ENCODE assay signal across 16 mouse cellular contexts in genomic region chr12:69299831-69300230, GRCm38 (mm10). TPM values are rescaled to one million over a fixed set of nuclear protein-coding genes. Genes with fewer than 3 reads are reported as not detected.
DNase-seq lines count a peak whose midpoint lies in the region; ATAC-seq and TF ChIP-seq lines count a peak whose summit lies in the region.
"Had no signal": no experiment of that assay in that cellular context is flagged by ENCODE, and none has a peak within 500 bp of the region (broad histone marks: within the 10 kb centered on the region; RNA-seq: fewer than 3 reads in every experiment).

No protein-coding gene starts in this region.

- H3K4me2 ChIP-seq in heart, embryonic 13.5 days: peak overlapping the region; percentile 77; the same call in 1 of the 2 replicates
- peak overlapping the region; percentile 63; the same call in 1 of the 2 replicates for H3K4me2 ChIP-seq in liver, embryonic 11.5 days
- no peak overlapping the region for H3K4me2 ChIP-seq in liver, postnatal 0 days (ENCODE audit: low read depth, low read length)

- TF ChIP-seq CTCF in gastrocnemius, adult 2 months (IDR thresholded peaks at IDR 0.05): no peak
- no peak for TF ChIP-seq CTCF in liver, postnatal 0 days (IDR thresholded peaks at IDR 0.05; ENCODE audit: low read depth)

- peaks cover 47% of the 10 kb centered on the region for H3K36me3 ChIP-seq in heart, embryonic 13.5 days
- peaks cover 22% of the 10 kb centered on the region for H3K36me3 ChIP-seq in liver, embryonic 11.5 days (ENCODE audit: control insufficient read depth, insufficient read depth, low read length)
- H3K36me3 ChIP-seq in liver, postnatal 0 days (replicated peaks; ENCODE audit: insufficient read depth, low read length): peaks cover 42% of the 10 kb centered on the region
- peaks cover 66% of the 10 kb centered on the region for H3K36me3 ChIP-seq in embryonic facial prominence, embryonic 10.5 days (replicated peaks)

- no peak for TF ChIP-seq EP300 in liver, postnatal 0 days (IDR thresholded peaks at IDR 0.05; ENCODE audit: low read depth)

- H3K9ac ChIP-seq in heart, embryonic 13.5 days: no peak overlapping the region; the same call in 1 of the 2 replicates
- no peak overlapping the region for H3K9ac ChIP-seq in liver, embryonic 11.5 days (ENCODE audit: low read depth, low read length)
- no peak overlapping the region for H3K9ac ChIP-seq in liver, postnatal 0 days (replicated peaks)
- H3K9ac ChIP-seq: embryonic facial prominence, embryonic 13.5 days; forebrain, embryonic 12.5 days had no signal

- peak overlapping the region; percentile 50; the same call in 1 of the 2 replicates for H3K27ac ChIP-seq in gastrocnemius, adult 2 months
- no peak overlapping the region for H3K27ac ChIP-seq in heart, embryonic 13.5 days (replicated peaks)
- H3K27ac ChIP-seq in liver, embryonic 11.5 days (ENCODE audit: low read depth, low read length): no peak overlapping the region
- H3K27ac ChIP-seq in liver, postnatal 0 days (ENCODE audit: low read depth): no peak overlapping the region
- no peak overlapping the region for H3K27ac ChIP-seq in embryonic facial prominence, embryonic 10.5 days (replicated peaks)
- H3K27ac ChIP-seq: forebrain, embryonic 12.5 days; hindbrain, embryonic 10.5 days; hindbrain, embryonic 14.5 days had no signal

- H3K27me3 ChIP-seq in heart, embryonic 13.5 days (replicated peaks): no peaks in the 10 kb centered on the region
- H3K27me3 ChIP-seq in liver, embryonic 11.5 days (replicated peaks; ENCODE audit: control insufficient read depth, insufficient read depth, low read length): no peaks in the 10 kb centered on the region
- no peaks in the 10 kb centered on the region for H3K27me3 ChIP-seq in liver, postnatal 0 days (ENCODE audit: insufficient read depth, low read length)
- H3K27me3 ChIP-seq in embryonic facial prominence, embryonic 10.5 days (replicated peaks; ENCODE audit: low read depth, poor library complexity, severe bottlenecking): no peaks in the 10 kb centered on the region
- H3K27me3 ChIP-seq: embryonic facial prominence, embryonic 13.5 days; forebrain, embryonic 12.5 days had no signal

- WGBS in heart, embryonic 13.5 days: 85% methylated on average over 3 of the region's 3 CpGs
- 89% methylated on average over 3 of the region's 3 CpGs for WGBS in liver, embryonic 11.5 days
- 95% methylated on average over 3 of the region's 3 CpGs for WGBS in liver, postnatal 0 days (ENCODE audit: insufficient replicate concordance)
- WGBS in embryonic facial prominence, embryonic 10.5 days: 89% methylated on average over 3 of the region's 3 CpGs

- no peak for ATAC-seq in heart, embryonic 13.5 days (ENCODE audit: extremely low read depth, insufficient number of reproducible peaks, low FRiP score, low TSS enrichment)
- ATAC-seq in liver, embryonic 11.5 days (replicated peaks; ENCODE audit: low FRiP score): no peak
- ATAC-seq in liver, postnatal 0 days: no peak
- ATAC-seq: CD4-positive, CD25-positive, alpha-beta regulatory T cell, adult 4 months; forebrain, embryonic 16.5 days had no signal

- intact Hi-C loops in gastrocnemius, adult 2 months (cut with DNase I): loop anchor here (5.0 kb wide), 1 partner anchor 103 kb away; the partner anchor contains the start of genes Dnaaf2 and Gm49383

- H3K4me3 ChIP-seq in gastrocnemius, adult 2 months: no peak overlapping the region
- H3K4me3 ChIP-seq in heart, embryonic 13.5 days: no peak overlapping the region
- no peak overlapping the region for H3K4me3 ChIP-seq in liver, embryonic 11.5 days (ENCODE audit: low read depth, low read length)
- H3K4me3 ChIP-seq in liver, postnatal 0 days (ENCODE audit: low read depth, low read length): no peak overlapping the region
- H3K4me3 ChIP-seq in embryonic facial prominence, embryonic 10.5 days: peak overlapping the region; percentile 94; the same call in 1 of the 2 replicates
- H3K4me3 ChIP-seq: forebrain, embryonic 12.5 days; heart, embryonic 10.5 days; hindbrain, embryonic 10.5 days had no signal

- DNase-seq in gastrocnemius, adult 2 months: no peak
- DNase-seq in gastrocnemius, adult 18-20 months (ENCODE audit: low spot score): no peak
- no peak for DNase-seq in heart, adult 8-10 months (ENCODE audit: low spot score)
- no peak for DNase-seq in liver, embryonic 11.5 days (ENCODE audit: low spot score)
- DNase-seq in liver, postnatal 0 days: no peak
- no peak for DNase-seq in embryonic facial prominence, embryonic 10.5 days (ENCODE audit: low spot score)
- DNase-seq: B cell, adult 2 months had no signal

- H3K9me3 ChIP-seq in heart, embryonic 13.5 days: no peaks in the 10 kb centered on the region
- no peaks in the 10 kb centered on the region for H3K9me3 ChIP-seq in liver, embryonic 11.5 days (ENCODE audit: control insufficient read depth, low read length)
- no peaks in the 10 kb centered on the region for H3K9me3 ChIP-seq in liver, postnatal 0 days (ENCODE audit: low read length)
- H3K9me3 ChIP-seq in embryonic facial prominence, embryonic 10.5 days: no peaks in the 10 kb centered on the region
- H3K9me3 ChIP-seq: embryonic facial prominence, embryonic 13.5 days; forebrain, embryonic 12.5 days; G1E; heart, embryonic 10.5 days; hindbrain, embryonic 10.5 days had no signal

- peaks cover 31% of the 10 kb centered on the region for H3K4me1 ChIP-seq in heart, embryonic 13.5 days
- H3K4me1 ChIP-seq in liver, embryonic 11.5 days (replicated peaks; ENCODE audit: control insufficient read depth, insufficient read depth, low read length): peaks cover 25% of the 10 kb centered on the region
- peaks cover 26% of the 10 kb centered on the region for H3K4me1 ChIP-seq in liver, postnatal 0 days (ENCODE audit: insufficient read depth)
- peaks cover 25% of the 10 kb centered on the region for H3K4me1 ChIP-seq in embryonic facial prominence, embryonic 10.5 days

RNA-seq across cellular contexts. Expression of gene Klhdc2, which starts 3.4 kb away (rescaled TPM):
- 100 to 1,000 TPM; 110 to 114 TPM for total RNA-seq in gastrocnemius, adult 2 months (2021)
- 100 to 1,000 TPM in 1 of 2 experiments, 10 to 100 TPM in 1; 98.7 to 119 TPM for total RNA-seq in gastrocnemius, adult 18-20 months (2021)
- polyA plus RNA-seq in heart, embryonic 13.5 days (2015; fragmentation: Nextera tagmentation; extraction: Ambion mirVana): 118 and 123 TPM in 2 replicates
- total RNA-seq in heart, adult 8-10 months (2022): 100 to 1,000 TPM in 3 of 4 experiments, 10 to 100 TPM in 1; 100.0 to 112 (median 105) TPM
- 146 and 152 TPM in 2 replicates for polyA plus RNA-seq in liver, embryonic 11.5 days (2014; fragmentation: Nextera tagmentation; extraction: Ambion mirVana)
- 54.2 and 59.3 TPM in 2 replicates for polyA plus RNA-seq in liver, postnatal 0 days (2015; fragmentation: Nextera tagmentation; extraction: Ambion mirVana)
- 205 and 213 TPM in 2 replicates for polyA plus RNA-seq in embryonic facial prominence, embryonic 10.5 days (2016; fragmentation: Nextera tagmentation; extraction: Ambion mirVana)

RNA-seq across cellular contexts. Expression of gene Nemf, which starts 57.1 kb away (rescaled TPM):
- 10 to 100 TPM; 23.1 to 23.6 TPM for total RNA-seq in gastrocnemius, adult 2 months (2021)
- 10 to 100 TPM; 18.7 to 20.9 TPM for total RNA-seq in gastrocnemius, adult 18-20 months (2021)
- polyA plus RNA-seq in heart, embryonic 13.5 days (2015; fragmentation: Nextera tagmentation; extraction: Ambion mirVana): 56.4 and 64.7 TPM in 2 replicates
- 10 to 100 TPM; 18.9 to 22.6 (median 20.7) TPM for total RNA-seq in heart, adult 8-10 months (2022)
- polyA plus RNA-seq in liver, embryonic 11.5 days (2014; fragmentation: Nextera tagmentation; extraction: Ambion mirVana): 74.7 and 81.7 TPM in 2 replicates
- 28.3 and 29.7 TPM in 2 replicates for polyA plus RNA-seq in liver, postnatal 0 days (2015; fragmentation: Nextera tagmentation; extraction: Ambion mirVana)
- polyA plus RNA-seq in embryonic facial prominence, embryonic 10.5 days (2016; fragmentation: Nextera tagmentation; extraction: Ambion mirVana): 95.0 and 98.7 TPM in 2 replicates

RNA-seq across cellular contexts. Expression of gene Klhdc1, which starts 58.9 kb away (rescaled TPM):
- total RNA-seq in gastrocnemius, adult 2 months (2021): 10 to 100 TPM; 18.7 to 24.1 TPM
- total RNA-seq in gastrocnemius, adult 18-20 months (2021): 10 to 100 TPM; 22.7 to 26.2 TPM
- polyA plus RNA-seq in heart, embryonic 13.5 days (2015; fragmentation: Nextera tagmentation; extraction: Ambion mirVana): 8.6 and 9.8 TPM in 2 replicates
- total RNA-seq in heart, adult 8-10 months (2022): 10 to 100 TPM; 43.3 to 53.9 (median 48.2) TPM
- polyA plus RNA-seq in liver, embryonic 11.5 days (2014; fragmentation: Nextera tagmentation; extraction: Ambion mirVana): 5.7 and 5.8 TPM in 2 replicates
- 5.9 and 6.1 TPM in 2 replicates for polyA plus RNA-seq in liver, postnatal 0 days (2015; fragmentation: Nextera tagmentation; extraction: Ambion mirVana)
- polyA plus RNA-seq in embryonic facial prominence, embryonic 10.5 days (2016; fragmentation: Nextera tagmentation; extraction: Ambion mirVana): 1.8 and 4.0 TPM in 2 replicates
